Mouse (Mus musculus): ENCODE results near the gene Plcd3. TPM values are rescaled to one million over a fixed set of nuclear protein-coding genes. Genes with fewer than 3 reads are reported as not detected.

Plcd3 gene
- total and polyA plus RNA-seq, 2 experiments from 2014 or later = 4.8 to 13.8 TPM

DNA sequence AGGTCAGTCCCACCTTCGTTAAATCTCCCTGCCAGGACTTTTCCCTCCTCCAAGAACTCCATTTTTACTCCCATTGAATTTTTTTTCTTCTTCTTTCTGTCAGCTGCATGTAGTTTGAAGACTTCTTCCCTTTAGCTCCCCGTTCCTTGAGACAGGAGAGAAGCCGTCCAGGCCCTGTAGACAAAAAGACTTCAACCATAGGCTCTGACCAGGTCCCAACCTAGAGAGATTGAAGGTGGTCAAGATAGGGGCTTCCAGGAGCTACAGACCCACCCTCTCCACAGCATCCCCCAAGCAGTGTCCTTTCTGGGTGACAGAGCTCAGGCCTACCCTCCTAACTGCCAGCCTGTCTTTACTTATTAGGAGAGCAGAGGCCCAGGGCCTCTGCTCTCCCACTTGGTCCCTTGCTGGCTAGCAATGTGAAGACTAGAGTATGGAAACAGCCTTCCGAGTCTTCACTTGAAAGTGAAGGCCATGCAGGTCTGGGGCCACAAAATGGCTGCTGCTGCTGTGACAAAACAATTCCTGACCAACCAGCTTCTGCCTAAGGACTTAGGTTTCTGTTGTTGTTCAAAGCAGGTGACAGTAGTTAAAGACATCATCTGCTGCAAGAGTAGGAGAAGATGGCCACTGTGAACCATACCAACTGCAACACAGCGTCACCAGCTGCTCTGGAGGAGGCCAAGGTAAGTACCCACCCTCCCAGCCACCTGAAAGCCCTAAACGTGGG lies 32.2 kb upstream of the Plcd3 start:
- no peak for TF ChIP-seq CTCF (IDR thresholded peaks at IDR 0.05; ENCODE audit: low read depth)
- peak overlapping the region; percentile 54 for H3K4me2 ChIP-seq (ENCODE audit: low read depth, low read length)
- no peaks in the 10 kb centered on the region for H3K27me3 ChIP-seq (ENCODE audit: insufficient read depth, low read length)
- DNase-seq (ENCODE audit: low spot score) (no peak), ATAC-seq (no peak)
- H3K9me3 ChIP-seq (ENCODE audit: low read length) = no peaks in the 10 kb centered on the region
- H3K9ac ChIP-seq (replicated peaks; ENCODE audit: low read length) = peak overlapping the region; percentile 47
- H3K36me3 ChIP-seq (ENCODE audit: insufficient read depth, low read length) = peaks cover 6% of the 10 kb centered on the region; the same call in 1 of the 2 replicates
- peaks cover 17% of the 10 kb centered on the region for H3K4me1 ChIP-seq (ENCODE audit: insufficient read depth, low read length)
- WGBS = 51% methylated on average over 6 of the region's 6 CpGs
- peak overlapping the region; percentile 90 for H3K27ac ChIP-seq
- H3K4me3 ChIP-seq (ENCODE audit: low read length) = peak overlapping the region; percentile 13; the same call in 1 of the 2 replicates

DNA sequence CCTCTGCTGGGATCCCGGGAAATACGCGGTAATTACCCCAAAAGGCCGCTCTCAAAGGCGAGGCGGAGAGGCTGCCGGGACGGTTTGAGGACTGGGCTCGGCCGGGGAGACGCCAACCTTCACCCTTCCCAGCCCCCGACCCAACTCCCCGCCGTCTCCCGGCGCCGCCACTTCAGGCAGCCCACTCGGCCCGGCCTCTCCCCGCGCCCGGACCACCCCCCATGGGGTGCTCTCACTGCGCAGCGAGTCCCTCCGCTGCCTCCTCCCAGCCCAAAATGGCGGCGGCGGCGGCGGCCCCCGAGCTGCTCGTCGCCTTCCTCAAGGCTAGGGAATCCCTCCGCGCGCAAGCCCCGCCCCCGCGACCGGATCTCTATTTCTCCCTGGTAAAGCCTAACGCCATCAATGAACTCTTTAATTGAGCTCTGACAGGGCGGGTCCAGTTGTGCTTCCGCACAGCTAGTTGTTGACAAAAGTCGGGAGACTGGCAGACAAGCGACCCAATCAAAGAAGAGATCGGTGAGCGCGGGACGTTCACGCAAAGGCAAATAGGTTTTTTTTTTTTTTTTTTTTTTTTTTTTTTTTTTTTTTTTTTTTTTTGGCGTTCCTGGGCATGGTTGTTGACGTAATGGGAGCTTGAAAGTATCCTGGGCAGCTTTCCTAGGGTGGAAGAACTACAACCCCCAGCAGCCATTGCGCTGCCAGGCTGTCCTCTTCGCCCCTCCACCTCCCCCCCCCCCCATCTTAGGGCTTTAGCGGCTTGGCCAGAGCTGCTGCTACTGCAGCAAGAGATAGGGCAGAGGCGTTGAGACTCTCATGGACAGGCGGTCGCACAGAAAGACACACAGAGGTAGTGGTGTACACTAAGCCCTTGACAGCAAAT lies 31.4 kb upstream of the Plcd3 start:
- Histone ChIP-seq H3K9ac (replicated peaks; ENCODE audit: low read length) (peak overlapping the region; percentile 99), H3K9me3 (ENCODE audit: low read length) (no peaks in the 10 kb centered on the region), H3K27me3 (ENCODE audit: insufficient read depth, low read length) (no peaks in the 10 kb centered on the region), H3K36me3 (ENCODE audit: insufficient read depth, low read length) (no peaks in the 10 kb centered on the region), H3K4me3 (ENCODE audit: low read length) (peak overlapping the region; percentile 80), H3K4me1 (ENCODE audit: insufficient read depth, low read length) (peaks cover 17% of the 10 kb centered on the region), H3K4me2 (ENCODE audit: low read depth, low read length) (peak overlapping the region; percentile 82), H3K27ac (peak overlapping the region; percentile 98)
- under 1% methylated on average over 57 of the region's 58 CpGs for WGBS
- peak; percentile 100 for DNase-seq (ENCODE audit: low spot score)
- ATAC-seq = peak; percentile 94
- no peak for TF ChIP-seq CTCF (IDR thresholded peaks at IDR 0.05; ENCODE audit: low read depth)

DNA sequence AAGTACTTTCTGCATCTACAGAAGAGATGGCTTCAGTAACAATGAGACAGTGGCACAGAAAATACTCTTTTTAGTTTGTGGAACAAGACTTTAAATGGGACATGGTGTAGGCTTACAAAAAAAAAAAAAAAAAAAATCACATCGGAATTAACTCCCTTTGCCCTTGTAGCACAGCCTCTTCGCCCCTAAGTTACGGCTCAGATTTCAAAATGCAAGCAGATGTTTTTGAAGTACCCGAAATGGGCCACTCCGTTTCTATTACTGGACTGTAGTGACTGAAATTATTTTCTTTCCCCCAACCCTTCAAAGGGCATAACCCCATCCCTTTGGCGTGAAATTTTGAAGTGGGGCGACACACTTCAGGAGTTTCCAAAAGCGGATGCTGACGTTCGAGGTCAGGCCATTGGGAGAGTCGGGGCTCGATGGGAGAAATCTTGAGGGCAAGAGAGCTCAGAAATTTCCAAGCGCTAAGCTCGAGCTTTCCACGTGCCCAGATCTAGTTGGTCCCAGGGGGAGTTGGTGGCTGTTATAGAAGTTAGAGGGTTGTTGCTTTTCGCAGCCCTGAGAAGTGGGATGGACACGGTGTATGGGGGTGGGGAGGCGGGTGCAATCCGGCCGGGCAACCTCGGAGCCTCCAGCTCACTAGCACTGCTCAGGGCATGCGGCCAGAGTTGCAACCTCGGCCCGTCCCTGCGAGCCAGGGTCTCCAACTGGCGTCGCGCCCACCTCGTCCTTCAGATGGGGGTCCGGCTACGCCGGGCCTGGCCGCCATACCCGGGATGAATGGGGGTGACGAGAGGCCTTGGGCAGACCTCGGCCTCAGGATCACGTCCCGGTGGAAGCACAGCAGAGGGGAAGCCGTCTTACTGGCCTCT lies 30.5 kb upstream of the Plcd3 start, which contains the start of gene Hexim2:
Gene Hexim2, plus strand, starts transcription at position 729 of the 875 bp plus-strand sequence.
- 1% methylated on average over 39 of the region's 39 CpGs for WGBS

DNA sequence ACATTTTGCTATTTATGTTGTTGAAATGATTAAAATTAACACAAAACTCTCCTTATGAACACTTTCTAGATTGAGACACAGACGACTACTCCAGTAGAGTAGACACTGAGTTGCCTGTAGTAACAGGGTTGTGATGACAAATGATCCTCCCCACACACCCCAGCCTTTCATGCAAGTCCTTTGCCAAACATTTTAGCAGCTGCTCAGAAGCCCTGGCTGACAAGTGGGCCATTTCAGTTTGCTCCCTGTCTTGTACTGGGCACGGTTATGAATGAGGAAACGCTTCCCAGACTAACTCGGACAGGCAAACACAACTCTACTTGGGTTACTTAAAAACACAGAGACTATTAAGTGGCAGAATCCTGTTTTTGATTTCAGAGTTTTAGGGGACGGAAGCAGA lies 18.9 kb upstream of the Plcd3 start:
- no peak overlapping the region for H3K4me3 ChIP-seq (ENCODE audit: low read length)
- H3K4me2 ChIP-seq (ENCODE audit: low read depth, low read length) = no peak overlapping the region
- no peak overlapping the region for H3K27ac ChIP-seq
- 50% methylated on average over 5 of the region's 5 CpGs for WGBS
- H3K9me3 ChIP-seq (ENCODE audit: low read length) = no peaks in the 10 kb centered on the region
- no peaks in the 10 kb centered on the region for H3K27me3 ChIP-seq (ENCODE audit: insufficient read depth, low read length)
- DNase-seq (ENCODE audit: low spot score) = peak; percentile 38
- no peak overlapping the region for H3K9ac ChIP-seq (replicated peaks; ENCODE audit: low read length)
- ATAC-seq = no peak
- no peaks in the 10 kb centered on the region for H3K36me3 ChIP-seq (ENCODE audit: insufficient read depth, low read length)
- peaks cover 5% of the 10 kb centered on the region; the same call in 1 of the 2 replicates for H3K4me1 ChIP-seq (ENCODE audit: insufficient read depth, low read length)
- no peak for TF ChIP-seq CTCF (IDR thresholded peaks at IDR 0.05; ENCODE audit: low read depth)

More for the DNA sequence above, 30.5 kb upstream of the Plcd3 start, which contains the start of gene Hexim2:
- TF ChIP-seq CTCF (IDR thresholded peaks at IDR 0.05; ENCODE audit: low read depth) = no peak
- Histone ChIP-seq H3K36me3 (ENCODE audit: insufficient read depth, low read length) (no peaks in the 10 kb centered on the region), H3K27me3 (ENCODE audit: insufficient read depth, low read length) (no peaks in the 10 kb centered on the region), H3K4me1 (ENCODE audit: insufficient read depth, low read length) (peaks cover 17% of the 10 kb centered on the region), H3K9ac (replicated peaks; ENCODE audit: low read length) (peak within 1 kb of the TSS; percentile 99), H3K4me3 (ENCODE audit: low read length) (peak within 1 kb of the TSS; percentile 80), H3K9me3 (ENCODE audit: low read length) (no peaks in the 10 kb centered on the region), H3K4me2 (ENCODE audit: low read depth, low read length) (peak within 1 kb of the TSS; percentile 82), H3K27ac (peak within 1 kb of the TSS; percentile 98)
- DNase-seq (ENCODE audit: low spot score) (peak; percentile 86), ATAC-seq (peak; percentile 60)

DNA sequence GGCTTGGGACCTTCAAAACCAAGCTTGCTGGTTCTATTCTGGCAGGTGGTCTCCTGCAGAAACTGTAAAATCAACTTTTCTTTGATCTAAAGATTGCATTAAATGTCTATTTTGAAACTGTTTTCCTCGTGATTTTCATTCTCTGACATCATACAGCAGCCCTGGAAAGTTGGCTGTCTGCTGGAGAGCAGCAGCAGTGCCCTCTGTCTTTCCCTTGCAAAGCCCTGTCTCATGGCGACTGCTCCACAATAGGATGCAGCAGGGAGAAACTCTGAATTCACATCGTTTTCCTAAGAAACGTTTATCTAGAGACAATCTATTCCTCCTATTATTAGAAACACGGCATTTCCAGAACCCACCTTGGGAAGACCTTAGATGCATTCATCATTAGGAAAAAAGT lies 18.2 kb upstream of the Plcd3 start:
- Histone ChIP-seq H3K4me3 (ENCODE audit: low read length) (no peak overlapping the region), H3K9me3 (ENCODE audit: low read length) (no peaks in the 10 kb centered on the region), H3K27me3 (ENCODE audit: insufficient read depth, low read length) (no peaks in the 10 kb centered on the region), H3K9ac (replicated peaks; ENCODE audit: low read length) (no peak overlapping the region), H3K4me1 (ENCODE audit: insufficient read depth, low read length) (peaks cover 8% of the 10 kb centered on the region), H3K36me3 (ENCODE audit: insufficient read depth, low read length) (no peaks in the 10 kb centered on the region), H3K27ac (no peak overlapping the region), H3K4me2 (ENCODE audit: low read depth, low read length) (no peak overlapping the region)
- TF ChIP-seq CTCF (IDR thresholded peaks at IDR 0.05; ENCODE audit: low read depth) = peak; percentile 22; the same call in 1 of the 2 replicates
- ATAC-seq (no peak), DNase-seq (ENCODE audit: low spot score) (no peak)
- 29% methylated on average over 5 of the region's 5 CpGs for WGBS

DNA sequence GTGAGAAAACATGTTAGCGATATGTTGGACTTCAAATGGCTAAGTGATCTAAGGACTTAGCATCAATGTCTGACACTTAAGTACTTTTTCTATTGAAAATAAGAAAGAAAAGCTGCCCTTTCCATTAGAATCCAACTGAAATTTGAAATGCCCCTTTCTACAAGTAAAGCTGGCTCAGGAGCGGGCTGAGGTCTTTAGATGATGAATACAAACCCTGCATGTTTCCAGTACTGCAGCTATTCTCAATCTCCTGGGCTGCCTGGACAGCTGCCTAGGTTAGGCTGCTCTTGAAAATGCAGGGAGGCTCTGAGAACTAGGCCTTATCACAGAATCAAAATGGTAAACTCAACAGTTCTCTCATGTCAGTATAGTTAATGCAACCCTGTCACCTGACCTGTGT lies 17.4 kb upstream of the Plcd3 start:
- WGBS = 69% methylated on average over 2 of the region's 2 CpGs
- H3K4me3 ChIP-seq (ENCODE audit: low read length) = 0 out of 2 replicates have a peak overlapping the region, but pooled peaks have one; percentile 6
- no peaks in the 10 kb centered on the region for H3K36me3 ChIP-seq (ENCODE audit: insufficient read depth, low read length)
- H3K4me2 ChIP-seq (ENCODE audit: low read depth, low read length) = peak overlapping the region; percentile 91
- H3K27me3 ChIP-seq (ENCODE audit: insufficient read depth, low read length) = no peaks in the 10 kb centered on the region
- H3K4me1 ChIP-seq (ENCODE audit: insufficient read depth, low read length) = peaks cover 10% of the 10 kb centered on the region
- no peak for TF ChIP-seq CTCF (IDR thresholded peaks at IDR 0.05; ENCODE audit: low read depth)
- H3K9ac ChIP-seq (replicated peaks; ENCODE audit: low read length) = peak overlapping the region; percentile 13; the same call in 1 of the 2 replicates
- no peaks in the 10 kb centered on the region for H3K9me3 ChIP-seq (ENCODE audit: low read length)
- ATAC-seq = no peak
- H3K27ac ChIP-seq = no peak overlapping the region
- DNase-seq (ENCODE audit: low spot score) = no peak

Data from hindbrain, postnatal 0 days (tissue).